Mouse (Mus musculus): ENCODE data around the gene N4bp1.

N4bp1 gene

DNA sequence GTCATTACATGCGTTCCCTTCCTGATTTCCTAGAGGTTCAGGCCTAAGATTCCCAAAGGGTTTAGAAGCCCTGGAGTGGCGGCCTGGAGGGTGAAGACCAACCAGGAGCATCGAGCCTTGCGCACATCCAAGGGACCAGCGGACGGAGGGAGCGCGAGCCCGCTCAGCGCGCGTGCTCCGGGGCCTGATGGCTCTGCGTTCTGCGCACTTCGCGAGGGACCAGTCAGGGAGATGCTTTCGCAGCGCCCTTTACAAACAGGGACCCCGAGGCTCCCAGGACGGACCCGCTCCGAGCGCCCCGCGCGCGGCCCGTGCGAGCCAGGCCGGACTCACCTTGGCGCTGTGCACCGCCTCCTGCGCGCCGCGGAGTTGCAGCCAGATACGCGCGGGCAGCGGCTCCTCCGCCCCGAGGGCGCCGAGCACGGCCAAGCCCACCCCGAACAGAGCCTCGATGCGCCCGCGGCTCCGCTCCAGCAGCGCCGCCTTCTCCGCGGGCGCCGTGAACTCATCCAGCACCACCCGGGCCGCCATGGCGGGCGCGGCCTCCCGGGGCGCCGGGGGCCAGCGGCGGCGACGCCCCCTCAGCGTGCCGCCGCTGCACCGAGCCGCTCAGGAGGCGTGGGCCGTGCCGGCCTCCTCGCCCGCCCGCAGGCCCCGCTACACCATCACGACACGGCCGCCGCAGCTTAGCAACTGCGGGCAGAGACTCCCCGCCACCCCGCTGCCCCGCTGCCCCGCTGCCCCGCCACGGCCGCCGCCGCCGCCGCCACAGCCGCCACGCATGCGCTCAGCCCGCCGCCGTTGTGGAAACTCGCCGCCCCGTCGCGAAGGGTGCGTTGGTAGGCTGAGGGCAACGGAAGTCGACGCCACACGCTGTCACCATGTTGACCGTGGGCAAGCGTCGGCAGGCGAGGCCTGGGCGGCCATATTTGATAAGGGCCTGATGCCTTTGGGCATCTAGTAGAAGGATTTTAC lies at the start of gene N4bp1:
TSS of gene N4bp1 (minus strand) at position 770 of the 975 bp plus-strand sequence.
- DNase-seq (ENCODE audit: low read depth): peak; percentile 94

- DNase-seq (ENCODE audit: low read depth): no peak
These were observed 49.8 kb upstream of the N4bp1 start for GRCm38 (mm10) chr8:86934841-86935240.

- no peak for DNase-seq (ENCODE audit: low read depth)
These were observed 49.3 kb upstream of the N4bp1 start for GRCm38 (mm10) chr8:86934393-86934792.

DNA sequence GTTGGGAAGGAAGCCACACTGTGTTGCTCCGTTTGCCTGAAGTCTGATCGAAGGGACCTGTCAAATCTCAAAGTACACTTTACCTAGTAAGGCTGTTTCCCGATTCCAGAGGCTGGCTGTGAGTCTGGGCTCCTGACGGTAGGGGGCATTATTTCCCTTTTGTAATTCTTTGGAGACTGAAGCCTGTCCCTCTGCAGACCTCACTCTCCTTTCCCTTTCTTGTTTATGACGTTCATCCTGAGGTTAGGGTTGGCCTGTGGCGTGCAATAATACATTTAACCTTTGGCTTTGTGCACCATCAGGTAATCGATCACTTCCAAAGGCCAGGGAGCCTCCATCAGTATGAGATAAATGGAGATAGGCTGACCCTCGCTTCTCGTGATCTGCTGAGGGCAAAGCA lies 48.8 kb upstream of the N4bp1 start:
- peak; percentile 16 for DNase-seq (ENCODE audit: low read depth)

DNA sequence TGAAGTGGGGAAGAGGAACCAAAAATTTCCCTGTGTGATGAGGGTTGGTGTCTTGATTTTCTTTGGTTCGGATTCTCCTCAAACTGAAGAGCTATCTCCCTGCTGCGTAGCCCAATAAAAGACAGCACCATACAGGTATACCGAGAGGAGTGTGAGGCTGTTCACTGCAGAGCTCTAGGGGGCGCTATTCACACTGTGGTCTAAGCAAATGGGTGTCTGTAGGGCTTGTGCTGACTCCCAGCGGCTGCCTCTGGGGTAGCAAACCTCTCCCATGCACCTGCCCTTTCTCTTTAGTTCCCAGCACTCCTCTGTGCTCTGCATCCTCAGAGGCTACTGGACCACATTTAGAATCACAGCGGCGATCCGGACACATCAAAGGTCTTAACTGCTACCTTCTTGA lies 41.2 kb upstream of the N4bp1 start:
- DNase-seq (ENCODE audit: low read depth): no peak

DNA sequence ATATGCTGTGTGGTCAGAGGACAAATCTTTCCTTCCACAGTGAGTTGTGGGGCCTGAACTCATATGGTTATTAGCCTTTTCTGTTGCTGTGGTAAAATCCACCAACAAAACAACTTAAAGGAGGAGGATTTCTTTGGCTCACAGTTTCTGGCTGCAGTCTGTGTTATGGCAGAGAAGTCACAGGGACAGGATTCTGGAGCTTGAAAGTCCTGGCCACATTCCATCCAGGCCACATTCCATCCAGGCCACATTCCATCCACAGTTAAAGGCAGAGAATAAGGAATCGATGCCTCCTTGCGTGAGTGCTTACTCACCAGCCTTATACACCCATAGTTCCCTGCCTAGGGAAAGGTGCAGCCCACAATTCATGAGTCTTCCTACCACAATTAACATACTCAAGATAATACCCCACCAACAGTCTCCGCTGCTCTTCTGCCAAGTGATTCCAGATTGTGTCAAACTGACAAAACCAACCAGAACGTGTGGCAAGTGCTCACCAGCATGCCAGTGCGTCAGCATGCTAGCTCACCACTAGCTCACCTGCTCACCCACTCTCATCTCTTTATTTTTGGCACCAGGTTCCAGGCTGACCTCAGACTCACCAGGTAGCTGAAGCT lies 38.3 kb upstream of the N4bp1 start:
- no peak for DNase-seq (ENCODE audit: low read depth)

DNA sequence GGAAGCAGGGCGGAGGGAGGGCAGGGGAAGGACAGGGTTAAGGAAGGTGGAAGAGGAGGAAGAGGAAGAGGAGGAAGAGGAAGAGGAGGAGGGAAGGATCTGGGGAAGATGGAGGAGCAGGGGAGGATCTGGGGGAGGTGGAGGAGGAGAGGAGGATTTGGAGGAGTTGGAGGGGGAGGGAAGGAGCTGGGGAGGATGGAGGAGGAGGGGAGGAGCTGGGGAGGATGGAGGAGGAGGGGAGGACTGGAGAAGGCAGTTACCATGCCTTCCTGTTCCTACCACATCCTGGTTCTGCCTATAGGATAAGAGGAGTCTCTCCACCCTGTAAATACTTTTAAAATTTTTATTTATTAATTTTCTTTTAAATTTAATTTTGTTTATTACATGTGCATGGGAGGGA lies 37.6 kb upstream of the N4bp1 start:
- DNase-seq (ENCODE audit: low read depth): no peak

- DNase-seq (ENCODE audit: low read depth): no peak
These were observed 37.1 kb upstream of the N4bp1 start for GRCm38 (mm10) chr8:86922141-86922540.

GRCm38 (mm10) chr8:86920996-86921395 lies 35.9 kb upstream of the N4bp1 start:
- DNase-seq (ENCODE audit: low read depth): no peak

GRCm38 (mm10) chr8:86920455-86920854 lies 35.4 kb upstream of the N4bp1 start:
- no peak for DNase-seq (ENCODE audit: low read depth)

- no peak for DNase-seq (ENCODE audit: low read depth)
These were observed 35.0 kb upstream of the N4bp1 start for GRCm38 (mm10) chr8:86920024-86920423.

- DNase-seq (ENCODE audit: low read depth): no peak
These were observed 34.2 kb upstream of the N4bp1 start for GRCm38 (mm10) chr8:86919262-86919661.

- DNase-seq (ENCODE audit: low read depth): no peak
These were observed 33.0 kb upstream of the N4bp1 start for GRCm38 (mm10) chr8:86918093-86918492.

DNA sequence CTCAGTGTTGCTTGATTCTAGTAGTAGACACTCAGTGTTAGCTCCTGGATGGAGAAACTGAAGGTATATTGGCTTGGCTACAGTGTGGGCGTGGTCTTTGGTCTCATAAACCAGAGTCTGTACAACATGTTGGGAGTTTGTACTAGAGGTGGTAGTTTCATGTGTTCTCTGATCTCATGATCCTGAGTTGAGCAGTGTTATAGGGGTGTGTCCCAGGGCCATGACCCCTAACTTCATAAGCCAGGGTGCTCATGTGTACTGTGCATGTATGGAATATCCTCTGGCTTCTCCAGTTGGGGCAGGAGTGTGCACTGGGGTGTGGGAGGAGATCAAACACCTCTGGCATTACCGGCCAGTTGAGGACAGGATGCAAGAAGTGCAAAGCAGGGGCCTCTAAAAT lies 32.6 kb upstream of the N4bp1 start:
- DNase-seq (ENCODE audit: low read depth): no peak

DNA sequence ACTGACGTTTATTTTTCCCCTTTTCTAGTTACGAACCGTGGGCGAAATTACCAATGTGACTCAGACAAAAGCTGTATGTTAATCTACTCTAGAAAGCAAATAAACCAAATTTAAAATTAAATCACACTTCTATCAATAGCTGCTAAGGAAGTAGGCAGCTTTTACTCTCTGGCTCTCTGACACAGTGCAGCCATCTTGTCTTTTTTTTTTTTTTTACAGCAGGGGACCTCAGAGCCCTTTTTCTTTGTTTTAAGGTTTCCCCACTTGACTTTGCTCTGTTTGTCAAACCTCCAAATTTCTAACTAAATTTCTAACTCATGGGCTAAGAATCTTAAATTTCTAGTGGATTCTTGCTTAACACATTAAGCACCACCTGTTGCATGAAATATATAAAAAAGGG lies 31.3 kb upstream of the N4bp1 start:
- no peak for DNase-seq (ENCODE audit: low read depth)

GRCm38 (mm10) chr8:86911136-86911535 lies 26.1 kb upstream of the N4bp1 start:
- DNase-seq (ENCODE audit: low read depth): no peak

DNA sequence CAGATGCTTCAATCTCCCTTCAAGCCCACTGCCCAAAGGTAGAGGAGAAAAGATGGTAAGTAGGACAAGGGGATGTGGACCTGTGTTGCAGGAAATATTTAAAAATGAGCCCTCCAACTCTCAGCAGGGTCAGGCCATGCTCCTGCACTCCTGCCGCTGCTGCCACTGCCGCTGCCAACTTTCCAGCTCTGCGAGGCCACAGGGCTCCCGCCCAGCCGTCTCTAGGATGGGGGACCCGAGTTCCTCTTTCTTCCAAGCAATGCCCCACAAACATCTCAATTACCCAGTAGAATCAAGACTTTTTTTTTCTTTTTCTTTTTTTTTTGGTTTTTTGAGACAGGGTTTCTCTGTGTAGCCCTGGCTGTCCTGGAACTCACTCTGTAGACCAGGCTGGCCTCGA lies 25.2 kb upstream of the N4bp1 start:
- no peak for DNase-seq (ENCODE audit: low read depth)

DNA sequence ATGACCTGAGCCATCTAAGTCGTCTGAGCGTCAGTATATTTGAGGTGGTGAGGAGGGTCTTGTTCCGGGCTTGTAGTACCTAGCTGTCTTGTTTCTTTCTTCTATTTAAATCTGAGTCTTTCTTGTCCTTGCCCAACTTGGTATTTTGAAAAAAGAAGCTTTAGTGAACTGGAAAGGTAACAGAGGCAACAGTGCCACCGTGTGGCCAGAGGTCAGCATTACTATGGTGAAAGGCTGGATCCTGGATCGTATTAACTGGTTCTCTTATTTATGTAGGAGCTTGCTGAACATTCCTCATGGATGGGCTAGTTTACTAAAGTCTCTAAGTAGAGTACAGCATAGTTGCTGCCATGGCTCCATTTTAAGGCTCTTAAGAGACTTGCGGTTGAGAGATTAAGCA lies 23.5 kb upstream of the N4bp1 start:
- peak; percentile 86 for DNase-seq (ENCODE audit: low read depth)

DNA sequence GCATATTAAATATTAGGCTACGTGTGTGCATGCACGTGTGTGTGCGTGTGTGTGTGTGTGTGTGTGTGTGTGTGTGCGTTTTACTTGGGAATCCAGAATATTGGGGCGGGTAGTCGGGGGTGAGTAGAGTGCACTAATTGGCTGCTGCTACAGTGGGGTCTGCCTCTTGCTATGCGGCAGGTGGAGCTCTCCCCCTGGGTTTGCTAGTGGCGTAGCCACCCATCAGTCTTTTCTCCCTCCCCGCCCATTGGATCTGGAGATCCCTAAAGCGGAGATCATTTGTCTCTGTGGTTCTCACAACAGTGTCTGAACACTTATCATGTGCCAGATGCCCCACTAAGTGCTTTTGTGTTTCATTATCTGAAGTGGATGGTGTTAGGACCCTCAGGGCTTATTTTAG lies 19.9 kb upstream of the N4bp1 start:
- no peak for DNase-seq (ENCODE audit: low read depth)

DNA sequence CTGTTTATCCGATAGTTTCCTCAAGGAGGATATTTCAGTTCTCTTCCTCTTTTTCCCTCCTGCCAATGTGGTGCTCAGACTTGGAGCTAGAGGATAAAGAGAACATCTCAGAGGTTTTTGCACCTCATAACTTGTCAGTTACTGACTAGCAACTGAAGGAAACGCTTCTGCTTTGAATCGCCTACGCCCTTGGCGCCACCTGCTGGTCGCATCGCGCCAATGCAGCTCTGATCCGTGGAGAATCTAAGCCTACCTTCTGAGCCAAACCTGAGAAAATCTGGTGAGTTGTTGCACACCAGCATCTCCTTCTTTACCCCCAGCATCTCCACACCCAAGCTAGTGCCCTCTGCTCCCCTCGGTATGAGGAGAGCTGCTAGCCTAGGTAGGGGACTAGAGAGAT lies 18.0 kb upstream of the N4bp1 start:
- DNase-seq (ENCODE audit: low read depth): peak; percentile 89

- no peak for DNase-seq (ENCODE audit: low read depth)
These were observed 17.6 kb upstream of the N4bp1 start for GRCm38 (mm10) chr8:86902656-86903055.

DNA sequence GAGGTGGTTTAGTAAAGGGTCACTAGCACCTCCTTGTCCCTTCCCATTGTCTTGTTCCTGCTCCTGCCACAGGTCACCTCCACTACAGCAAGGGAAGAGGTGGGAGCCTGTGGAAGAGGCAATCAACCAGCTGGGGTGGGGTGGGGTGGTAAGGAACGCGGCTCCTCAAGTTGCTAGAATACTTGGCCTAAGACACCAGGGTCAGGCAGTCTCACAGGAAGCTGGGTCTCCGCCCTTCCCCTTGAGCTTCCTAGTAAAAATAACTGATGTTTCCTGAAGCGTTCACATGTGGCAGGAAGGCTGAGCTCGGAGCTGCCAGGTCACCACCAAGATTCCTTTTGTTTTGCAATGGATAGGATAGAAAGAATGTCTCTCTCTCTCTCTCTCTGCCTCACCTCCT lies 16.9 kb upstream of the N4bp1 start:
- DNase-seq (ENCODE audit: low read depth): no peak

DNA sequence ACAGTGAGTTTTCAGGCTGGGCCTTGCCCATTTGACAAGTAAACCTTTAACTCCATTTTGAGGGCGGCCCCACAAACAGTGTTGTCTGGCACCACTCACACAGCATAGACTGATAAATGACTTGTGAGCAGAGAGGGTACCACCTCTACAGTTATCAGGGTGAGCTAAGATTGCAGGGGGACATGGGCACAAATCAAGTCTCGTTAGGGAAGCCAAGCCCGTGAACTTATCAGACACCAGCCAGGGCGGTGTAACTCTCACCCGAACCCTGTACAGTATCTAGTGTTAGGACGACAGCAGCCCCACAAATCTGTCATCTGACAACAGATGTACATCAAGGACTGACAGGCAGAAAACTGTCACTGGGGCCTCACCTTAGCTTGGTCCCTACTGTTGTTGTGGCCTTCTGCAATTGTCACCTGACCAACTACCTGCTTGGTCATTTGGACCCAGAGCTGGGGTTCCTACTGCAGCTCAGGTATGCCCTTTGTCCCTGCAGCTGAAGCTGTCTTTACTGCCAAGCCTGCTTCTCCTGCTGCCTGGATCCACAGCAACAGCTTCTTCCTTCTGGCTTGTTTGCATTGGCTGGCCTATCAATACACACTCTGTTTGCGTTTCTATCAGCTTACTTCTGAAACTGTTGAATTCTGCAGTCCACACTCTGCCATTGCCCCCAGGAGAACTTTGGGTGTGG lies 12.8 kb upstream of the N4bp1 start:
- DNase-seq (ENCODE audit: low read depth): no peak

Data from induced T-regulatory cell, adult 2 months (primary cell).